Mouse (Mus musculus) stomach, embryonic 14.5 days (tissue): ENCODE results near the gene Slc44a3. TPM values are rescaled to one million over a fixed set of nuclear protein-coding genes. Genes with fewer than 3 reads are reported as not detected.

Experiments used
- ATAC-seq: fragments of 200-750 bp; cut with Nextera tagmentation; 2 replicates; pipeline ENCODE4 v1.8.0; 2017; ENCODE audit warnings: low read depth, moderate TSS enrichment; ENCODE audit not compliant: insufficient number of reproducible peaks, insufficient read depth, low FRiP score
- H3K27ac ChIP-seq: fragments of 300-500 bp; sonication (generic); 2 replicates; pipeline ENCODE4 v1.5.1; 2014; ENCODE audit warnings: mild to moderate bottlenecking, low read length, moderate library complexity, mixed read lengths
- H3K27me3 ChIP-seq: fragments of 300-500 bp; sonication (generic); 2 replicates; pipeline ENCODE4 v1.6.1; 2014; ENCODE audit warnings: low read length, control low read depth, mixed read lengths; ENCODE audit not compliant: control insufficient read depth, insufficient read depth
- H3K36me3 ChIP-seq: fragments of 300-500 bp; sonication (generic); 2 replicates; pipeline ENCODE4 v1.6.1; 2014; ENCODE audit warnings: mild to moderate bottlenecking, control low read depth, low read length, moderate library complexity, mixed read lengths; ENCODE audit not compliant: control insufficient read depth, insufficient read depth
- H3K4me1 ChIP-seq: fragments of 300-500 bp; sonication (generic); 2 replicates; pipeline ENCODE4 v1.6.1; 2014; ENCODE audit warnings: low read length, control low read depth, mixed read lengths; ENCODE audit not compliant: control insufficient read depth, insufficient read depth
- H3K4me2 ChIP-seq: fragments of 300-500 bp; sonication (generic); replicated peaks from 2 replicates; pipeline ENCODE4 v1.6.1; 2014; ENCODE audit warnings: low read depth, low read length, control low read depth
- H3K4me3 ChIP-seq: fragments of 300-500 bp; sonication (generic); 2 replicates; pipeline ENCODE4 v1.5.1; 2014; ENCODE audit warnings: low read depth, low read length, control low read depth
- H3K9ac ChIP-seq: fragments of 300-500 bp; sonication (generic); replicated peaks from 2 replicates; pipeline ENCODE4 v1.6.1; 2014; ENCODE audit warnings: low read depth, mild to moderate bottlenecking, control low read depth, low read length, moderate library complexity, mixed read lengths
- H3K9me3 ChIP-seq: fragments of 300-500 bp; sonication (generic); 2 replicates; pipeline ENCODE4 v1.6.1; 2016; ENCODE audit warnings: low read depth, low read length, control low read depth; ENCODE audit not compliant: control insufficient read depth
- WGBS: fragments of 180-500 bp; shearing (Covaris S2); extraction: QIAGEN DNeasy Blood & Tissue Kit; methylation state at CpG from one replicate; pipeline ENCODE4 v1.1.7; 2014; 5-methylcytosine and 5-hydroxymethylcytosine counted together
- polyA plus RNA-seq: library from polyadenylated mRNA; unstranded; fragments of >200 nt; fragmentation: Nextera tagmentation; extraction: Ambion mirVana; gene quantifications from 2 replicates; pipeline ENCODE4 v1.2.1, GENCODE M21; 2014

Slc44a3 gene
- polyA plus RNA-seq, 1 experiment from 2014 or later: 29.9 TPM

DNA sequence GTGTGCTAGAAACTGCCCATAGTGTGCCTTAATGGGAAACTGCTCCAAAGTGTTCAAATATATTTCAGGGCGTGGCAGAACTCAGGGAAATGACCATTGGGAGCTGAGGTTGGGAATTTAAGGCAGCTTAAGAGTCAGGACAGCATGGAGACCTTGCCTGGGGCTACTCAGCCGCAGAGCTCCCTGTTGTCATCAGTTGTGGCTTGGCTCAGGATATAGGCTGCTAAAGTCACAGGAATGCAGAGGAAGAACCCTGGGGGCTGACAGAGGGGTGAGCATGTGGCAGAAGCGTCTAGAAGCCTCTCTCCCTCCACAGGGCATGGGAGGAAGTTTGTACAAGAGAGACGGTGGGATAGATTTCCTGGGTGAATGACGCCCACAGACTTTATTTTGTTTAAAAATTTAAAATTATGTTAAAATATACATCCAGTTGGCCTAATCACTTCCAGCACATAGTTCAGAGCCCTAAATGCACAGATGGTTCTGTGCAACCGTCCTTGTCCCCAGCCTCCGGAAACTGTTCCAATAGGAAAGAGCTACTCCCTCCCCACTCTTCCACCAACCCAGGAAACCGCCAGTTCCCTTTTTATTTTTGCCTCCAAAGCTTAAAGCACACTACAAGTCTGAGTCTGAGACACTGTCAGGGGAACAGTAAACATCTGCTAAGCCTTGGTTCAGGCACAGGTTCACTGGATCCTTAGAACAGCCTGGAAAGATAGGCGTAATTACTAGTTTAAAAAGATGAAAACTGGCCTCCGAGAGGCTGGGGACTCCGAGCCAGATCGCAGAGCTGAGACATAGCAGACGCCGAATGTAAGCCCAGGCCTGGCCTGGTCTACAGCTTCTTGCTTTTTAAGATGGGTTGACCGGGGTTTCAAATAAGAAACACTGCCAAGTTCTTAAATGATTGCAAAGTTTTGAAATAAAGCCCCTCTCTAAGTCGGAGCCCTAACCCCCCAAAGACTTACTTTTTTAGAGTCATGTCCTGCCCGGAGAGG, 5.8 kb downstream of the Slc44a3 start:
- Histone ChIP-seq H3K27me3 (no peaks in the 10 kb centered on the region), H3K27ac (peak overlapping the region; percentile 91), H3K4me1 (peaks cover 38% of the 10 kb centered on the region), H3K9me3 (no peaks in the 10 kb centered on the region), H3K36me3 (no peaks in the 10 kb centered on the region), H3K9ac (no peak overlapping the region), H3K4me3 (no peak overlapping the region), H3K4me2 (no peak overlapping the region)
- ATAC-seq: no peak; the same call in 1 of the 2 replicates
- 45% methylated on average over 17 of the region's 17 CpGs for WGBS

DNA sequence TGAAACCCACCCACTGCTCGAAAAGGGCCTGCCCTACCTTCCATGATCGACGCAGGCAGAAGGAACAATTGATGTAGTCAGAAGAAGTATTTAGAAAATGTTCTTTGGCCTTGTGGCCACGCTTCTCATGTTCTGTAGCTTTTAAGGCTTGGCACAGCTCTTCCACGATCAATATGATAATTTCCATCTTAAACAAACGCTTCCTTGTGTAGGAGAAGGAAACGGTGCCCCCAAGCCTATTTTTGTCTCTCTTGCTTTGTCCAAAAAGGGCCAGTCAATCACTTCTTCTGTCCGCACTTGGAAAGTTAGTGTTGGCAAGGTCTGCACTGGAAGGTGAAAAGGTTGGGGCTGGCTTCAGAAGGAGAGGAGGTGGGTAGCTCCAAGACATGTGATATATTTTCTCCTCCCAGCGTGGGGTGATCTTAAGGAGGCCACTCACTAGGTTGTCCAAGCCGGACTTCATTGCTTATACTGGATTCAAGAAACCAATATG, 10.5 kb downstream of the Slc44a3 start:
- no peak overlapping the region for H3K9ac ChIP-seq
- H3K4me3 ChIP-seq: no peak overlapping the region
- WGBS: 69% methylated on average over 10 of the region's 10 CpGs
- H3K4me1 ChIP-seq: peaks cover 12% of the 10 kb centered on the region; the same call in 1 of the 2 replicates
- no peak overlapping the region for H3K4me2 ChIP-seq
- H3K36me3 ChIP-seq: no peaks in the 10 kb centered on the region
- no peak for ATAC-seq
- no peaks in the 10 kb centered on the region for H3K27me3 ChIP-seq
- no peaks in the 10 kb centered on the region for H3K9me3 ChIP-seq
- H3K27ac ChIP-seq: no peak overlapping the region

DNA sequence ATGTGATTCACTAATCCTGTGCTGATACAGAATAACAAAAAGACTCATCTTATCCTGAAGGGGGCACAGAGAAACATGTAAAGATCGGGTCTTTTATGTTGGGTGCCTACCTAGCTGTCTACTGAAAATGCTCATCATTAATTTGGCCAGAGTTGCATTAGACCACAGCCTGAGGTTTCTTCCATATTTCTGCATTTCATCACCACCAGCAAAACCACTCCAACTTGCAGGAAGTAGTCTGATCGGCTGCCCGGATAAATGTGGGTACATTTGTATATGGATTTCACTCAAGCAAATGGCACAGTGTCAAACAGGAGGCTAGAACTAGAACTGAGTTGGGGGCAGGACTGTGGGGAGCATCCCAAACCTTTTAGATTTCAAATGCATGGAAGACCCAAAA, 11.1 kb downstream of the Slc44a3 start:
- Histone ChIP-seq H3K9me3 (no peaks in the 10 kb centered on the region), H3K27me3 (no peaks in the 10 kb centered on the region), H3K36me3 (no peaks in the 10 kb centered on the region), H3K27ac (no peak overlapping the region), H3K4me2 (no peak overlapping the region), H3K4me3 (no peak overlapping the region), H3K9ac (no peak overlapping the region), H3K4me1 (peaks cover 8% of the 10 kb centered on the region; the same call in 1 of the 2 replicates)
- 82% methylated on average over 3 of the region's 3 CpGs for WGBS
- ATAC-seq: no peak

DNA sequence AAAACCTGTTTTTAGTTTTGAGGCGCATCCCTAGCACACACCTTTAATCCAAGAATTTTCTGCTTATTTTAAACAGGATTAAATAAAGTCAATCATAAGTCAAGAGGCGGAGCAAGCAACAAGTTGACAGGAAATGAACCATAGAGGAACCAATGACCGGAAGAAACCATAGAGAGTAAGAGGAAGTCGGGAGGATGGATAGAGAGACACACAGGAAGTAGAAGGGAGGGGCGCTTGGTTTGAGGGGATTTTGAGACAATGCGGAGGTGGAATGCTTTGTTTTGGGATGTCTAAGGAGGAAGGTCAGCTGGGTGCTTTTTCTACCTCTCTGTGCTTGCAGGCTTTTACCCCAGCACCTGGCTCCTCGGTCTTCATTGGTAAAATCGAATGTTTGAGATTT, 15.2 kb downstream of the Slc44a3 start:
- no peak for ATAC-seq
- Histone ChIP-seq H3K36me3 (no peaks in the 10 kb centered on the region), H3K4me3 (no peak overlapping the region), H3K4me1 (0 out of 2 replicates have a peak, but pooled peaks cover 3% of the 10 kb centered on the region), H3K4me2 (no peak overlapping the region), H3K9ac (no peak overlapping the region), H3K27ac (no peak overlapping the region), H3K27me3 (no peaks in the 10 kb centered on the region), H3K9me3 (no peaks in the 10 kb centered on the region)
- 95% methylated on average over 8 of the region's 8 CpGs for WGBS

DNA sequence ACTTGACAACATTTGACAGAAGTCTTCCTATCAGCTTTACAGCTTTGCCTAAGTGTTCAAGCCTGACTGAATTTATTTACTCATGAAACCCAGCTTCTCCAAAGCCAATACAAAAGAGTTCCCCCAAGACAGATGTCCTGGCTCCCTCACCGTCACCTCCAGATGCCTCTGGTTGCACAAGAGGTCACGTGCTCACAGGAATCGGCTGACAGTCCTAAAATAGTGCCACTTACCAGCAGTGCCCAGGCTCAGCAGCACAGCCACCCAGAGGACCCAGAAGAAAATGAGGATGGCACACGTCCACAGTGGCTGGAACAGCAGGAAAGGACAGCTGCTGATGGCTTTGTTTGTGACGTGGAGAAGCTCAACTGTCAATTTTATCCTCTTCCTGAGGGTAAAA, 23.1 kb downstream of the Slc44a3 start:
- Histone ChIP-seq H3K27me3 (no peaks in the 10 kb centered on the region), H3K9ac (no peak overlapping the region), H3K4me2 (no peak overlapping the region), H3K27ac (no peak overlapping the region), H3K9me3 (no peaks in the 10 kb centered on the region), H3K4me1 (0 out of 2 replicates have a peak, but pooled peaks cover under 1% of the 10 kb centered on the region), H3K4me3 (no peak overlapping the region), H3K36me3 (no peaks in the 10 kb centered on the region)
- ATAC-seq: no peak
- WGBS: 54% methylated on average over 5 of the region's 5 CpGs

DNA sequence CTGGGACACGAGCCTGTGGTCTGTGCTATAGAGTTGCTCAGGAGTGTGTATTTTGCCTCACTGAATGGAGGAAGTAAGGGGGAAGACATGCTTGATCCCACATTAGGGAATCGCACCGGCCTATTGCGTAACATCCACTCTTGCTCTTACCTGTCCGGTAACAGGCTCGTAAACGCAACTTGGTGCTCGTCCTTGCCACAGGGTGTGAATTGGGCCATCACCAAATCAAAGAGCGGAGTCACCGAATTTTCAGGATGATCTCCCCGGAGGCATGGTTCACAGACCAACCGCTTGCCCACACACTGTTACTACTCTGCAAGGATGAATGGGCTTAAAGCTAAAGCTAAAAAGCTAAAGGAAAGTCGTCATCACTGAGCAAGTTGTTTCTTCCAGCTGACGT, 24.5 kb downstream of the Slc44a3 start:
- no peaks in the 10 kb centered on the region for H3K9me3 ChIP-seq
- ATAC-seq: no peak
- WGBS: 94% methylated on average over 14 of the region's 14 CpGs
- no peak overlapping the region for H3K9ac ChIP-seq
- H3K4me2 ChIP-seq: no peak overlapping the region
- H3K27ac ChIP-seq: no peak overlapping the region
- H3K36me3 ChIP-seq: no peaks in the 10 kb centered on the region
- no peaks in the 10 kb centered on the region for H3K4me1 ChIP-seq
- no peaks in the 10 kb centered on the region for H3K27me3 ChIP-seq
- H3K4me3 ChIP-seq: no peak overlapping the region

DNA sequence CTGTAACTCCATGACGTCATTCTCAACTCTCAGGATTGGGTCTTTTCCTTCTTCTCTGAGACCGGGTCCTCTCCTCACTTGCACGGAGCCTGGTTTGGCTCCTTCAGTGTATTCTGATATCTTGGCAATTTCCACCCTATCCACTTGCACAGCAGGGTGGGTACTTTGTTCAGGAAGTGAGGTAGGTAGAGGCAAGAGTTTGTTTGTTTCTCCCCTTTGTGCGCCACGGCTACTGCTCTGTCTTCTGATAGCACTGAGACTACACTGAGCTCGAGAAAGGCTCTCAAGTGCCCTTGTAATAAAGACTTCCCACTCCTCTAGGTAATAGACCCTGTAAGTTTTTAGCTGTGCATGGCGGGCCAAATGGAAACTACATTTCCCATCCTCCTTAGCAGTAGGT, 25.4 kb downstream of the Slc44a3 start:
- Histone ChIP-seq H3K4me2 (no peak overlapping the region), H3K36me3 (no peaks in the 10 kb centered on the region), H3K4me1 (no peaks in the 10 kb centered on the region), H3K9me3 (no peaks in the 10 kb centered on the region), H3K9ac (no peak overlapping the region), H3K4me3 (no peak overlapping the region), H3K27me3 (no peaks in the 10 kb centered on the region), H3K27ac (no peak overlapping the region)
- no peak for ATAC-seq
- WGBS: 91% methylated on average over 7 of the region's 7 CpGs

DNA sequence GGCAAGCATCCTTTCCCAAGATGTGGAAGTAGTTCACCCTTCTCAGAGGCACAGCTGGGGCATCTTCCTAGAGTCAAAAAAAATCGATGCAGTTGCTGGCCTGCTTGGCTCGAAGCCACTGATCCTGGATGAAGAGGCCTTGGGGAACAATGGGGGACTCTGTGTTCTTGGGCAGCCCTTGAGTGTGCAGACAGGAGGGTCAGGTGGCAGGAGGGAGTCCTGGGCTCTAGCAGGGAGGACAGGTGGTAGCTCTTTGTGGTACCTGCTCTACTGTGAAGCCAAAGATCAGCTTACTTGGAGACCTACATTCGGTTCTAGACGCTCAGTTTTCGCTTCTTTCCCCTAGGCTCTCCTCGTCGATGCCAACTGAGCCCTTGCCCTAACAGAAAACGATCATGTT, 26.0 kb downstream of the Slc44a3 start:
- no peak overlapping the region for H3K9ac ChIP-seq
- no peak overlapping the region for H3K27ac ChIP-seq
- no peak for ATAC-seq
- H3K4me2 ChIP-seq: no peak overlapping the region
- H3K4me3 ChIP-seq: no peak overlapping the region
- 89% methylated on average over 8 of the region's 8 CpGs for WGBS
- no peaks in the 10 kb centered on the region for H3K27me3 ChIP-seq
- no peaks in the 10 kb centered on the region for H3K9me3 ChIP-seq
- H3K4me1 ChIP-seq: no peaks in the 10 kb centered on the region
- H3K36me3 ChIP-seq: no peaks in the 10 kb centered on the region
